Mouse (Mus musculus) cerebellum, postnatal 25 days (tissue): ENCODE data around the gene Ttll11.
A peak's percentile ranks its signal among the peaks of the same experiment; 100 is the strongest.

ENCODE experiments used
- DNase-seq, 2 experiments: peaks; one replicate each; pipeline ENCODE4 v3.0.0; 2021; ENCODE audit warnings: mixed read lengths in 2 of 2

Gene Ttll11

GRCm38 (mm10) chr2:35763818-35764217 lies 215.9 kb downstream of the Ttll11 start:
- no peak for DNase-seq

GRCm38 (mm10) chr2:35761458-35761857 lies 218.3 kb downstream of the Ttll11 start:
- no peak for DNase-seq

- no peak for DNase-seq
Observed at GRCm38 (mm10) chr2:35760867-35761266, 218.8 kb downstream of the Ttll11 start.

GRCm38 (mm10) chr2:35760352-35760751 lies 219.4 kb downstream of the Ttll11 start:
- peak; percentile 46 to 51 for DNase-seq

GRCm38 (mm10) chr2:35756467-35756866 lies 223.2 kb downstream of the Ttll11 start:
- DNase-seq: no peak

GRCm38 (mm10) chr2:35751781-35752505 lies 227.8 kb downstream of the Ttll11 start:
- DNase-seq: peak; percentile 78 to 79

GRCm38 (mm10) chr2:35750533-35751141 lies 229.1 kb downstream of the Ttll11 start:
- no peak for DNase-seq

GRCm38 (mm10) chr2:35747371-35748035 lies 232.2 kb downstream of the Ttll11 start:
- DNase-seq: peak; percentile 68 to 71

GRCm38 (mm10) chr2:35746638-35747037 lies 233.1 kb downstream of the Ttll11 start:
- DNase-seq: peak; percentile 86 to 89

GRCm38 (mm10) chr2:35745876-35746275 lies 233.8 kb downstream of the Ttll11 start:
- peak; percentile 50 to 55 for DNase-seq

- no peak for DNase-seq
Observed at GRCm38 (mm10) chr2:35739669-35740254, 240.0 kb downstream of the Ttll11 start.

GRCm38 (mm10) chr2:35737467-35738027 lies 242.2 kb downstream of the Ttll11 start:
- DNase-seq: no peak

GRCm38 (mm10) chr2:35736061-35736460 lies 243.7 kb downstream of the Ttll11 start:
- no peak for DNase-seq

- DNase-seq: peak in 1 of 2 experiments; percentile 66
Observed at GRCm38 (mm10) chr2:35735001-35735400, 244.7 kb downstream of the Ttll11 start.

- no peak for DNase-seq
Observed at GRCm38 (mm10) chr2:35731671-35732449, 247.9 kb downstream of the Ttll11 start.

GRCm38 (mm10) chr2:35729077-35730065 lies 250.3 kb downstream of the Ttll11 start:
- DNase-seq: no peak

GRCm38 (mm10) chr2:35728633-35729032 lies 251.1 kb downstream of the Ttll11 start:
- no peak for DNase-seq

- peak; percentile 80 to 82 for DNase-seq
Observed at GRCm38 (mm10) chr2:35723691-35724090, 256.0 kb downstream of the Ttll11 start.

GRCm38 (mm10) chr2:35723267-35723666 lies 256.4 kb downstream of the Ttll11 start:
- DNase-seq: peak in 1 of 2 experiments; percentile 48

GRCm38 (mm10) chr2:35722821-35723220 lies 256.9 kb downstream of the Ttll11 start:
- peak; percentile 82 to 83 for DNase-seq

- peak in 1 of 2 experiments; percentile 38 for DNase-seq
Observed at GRCm38 (mm10) chr2:35720956-35721355, 258.8 kb downstream of the Ttll11 start.
